Mouse (Mus musculus) stomach, postnatal 0 days (tissue): ENCODE measurements around the gene Ccdc144b.

Source experiments
- CTCF ChIP-seq: IDR thresholded peaks from 2 replicates; pipeline ENCODE4 v1.5.1; 2016; ENCODE audit warnings: antibody characterized with exemption, low read depth, mild to moderate bottlenecking, moderate library complexity
- EP300 ChIP-seq: optimal IDR thresholded peaks from 2 replicates; pipeline ENCODE3; 2016; ENCODE audit warnings: antibody characterized with exemption

DNA sequence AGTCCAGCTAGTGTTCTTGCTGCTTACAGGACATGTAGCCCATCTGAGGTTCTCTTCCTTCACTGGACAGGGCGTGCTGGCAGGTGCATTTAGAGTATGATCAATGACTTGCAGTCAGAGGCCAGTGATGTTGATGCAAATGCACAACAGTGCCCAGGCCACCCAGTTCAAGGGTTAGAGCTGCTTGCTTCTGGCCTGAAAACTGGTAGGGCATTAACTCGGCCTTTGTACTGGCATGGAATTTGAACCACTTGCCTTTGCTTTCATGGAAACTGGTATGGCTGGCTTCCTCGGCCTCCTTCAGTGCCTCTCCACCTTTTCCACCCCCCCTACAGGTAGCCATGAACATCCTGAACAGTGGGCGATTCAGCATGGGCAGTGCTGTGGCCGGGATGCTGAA, 26.5 kb upstream of the Ccdc144b start:
- TF ChIP-seq CTCF (no peak), EP300 (no peak)
